Mouse (Mus musculus): Measurements from ENCODE around the gene Tecpr1.
A peak's percentile ranks its signal among the peaks of the same experiment; 100 is the strongest.

The Tecpr1 gene

DNA sequence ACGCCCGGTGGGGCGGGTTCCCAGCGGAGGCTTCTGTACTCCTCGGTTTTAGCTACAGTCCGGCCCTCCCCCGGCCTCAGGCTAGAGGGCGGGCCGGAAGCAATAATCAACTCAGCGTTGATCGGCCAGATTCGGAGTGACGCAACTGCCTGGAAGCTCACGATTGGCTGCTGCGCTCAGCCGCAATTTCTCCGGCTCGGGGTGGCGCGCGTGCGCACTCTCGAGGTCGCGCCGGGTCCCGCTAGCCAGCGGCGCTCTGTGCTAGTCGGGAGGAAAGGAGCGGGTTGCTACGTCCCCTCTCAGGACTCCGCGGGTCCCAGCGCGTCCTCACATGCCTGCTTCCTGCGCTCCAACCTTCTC lies at the start of gene Tecpr1:
TSS of gene Tecpr1 (minus strand) at position 113 of the 360 bp plus-strand sequence.
- peak; percentile 89 to 95 for DNase-seq (ENCODE audit: low spot score in 2 of 2)

DNA sequence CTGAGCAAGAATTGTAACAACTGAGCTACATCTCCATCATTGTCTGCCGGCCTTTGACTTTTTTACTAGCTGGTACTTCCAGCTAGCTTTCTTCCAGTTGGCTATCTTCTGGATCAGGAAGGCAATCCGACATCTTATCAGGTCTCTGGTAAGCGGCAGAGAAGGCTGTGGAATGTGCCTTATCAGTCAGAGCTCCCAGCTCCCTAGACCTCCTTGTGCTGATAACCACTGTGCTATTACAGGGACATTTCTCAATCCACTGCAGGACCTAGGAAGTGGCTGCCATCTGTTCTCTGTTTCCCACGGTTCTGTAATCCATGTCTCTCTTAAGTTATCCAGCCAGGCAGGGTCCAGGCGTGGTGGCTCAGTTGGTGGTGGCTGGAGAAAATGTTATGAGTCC lies 48.4 kb upstream of the Tecpr1 start:
- no peak for DNase-seq (ENCODE audit: low spot score in 2 of 2)

- DNase-seq (ENCODE audit: low spot score in 2 of 2), result no peak
Measured at GRCm38 (mm10) chr5:144271118-144271517, 47.7 kb upstream of the Tecpr1 start.

DNA sequence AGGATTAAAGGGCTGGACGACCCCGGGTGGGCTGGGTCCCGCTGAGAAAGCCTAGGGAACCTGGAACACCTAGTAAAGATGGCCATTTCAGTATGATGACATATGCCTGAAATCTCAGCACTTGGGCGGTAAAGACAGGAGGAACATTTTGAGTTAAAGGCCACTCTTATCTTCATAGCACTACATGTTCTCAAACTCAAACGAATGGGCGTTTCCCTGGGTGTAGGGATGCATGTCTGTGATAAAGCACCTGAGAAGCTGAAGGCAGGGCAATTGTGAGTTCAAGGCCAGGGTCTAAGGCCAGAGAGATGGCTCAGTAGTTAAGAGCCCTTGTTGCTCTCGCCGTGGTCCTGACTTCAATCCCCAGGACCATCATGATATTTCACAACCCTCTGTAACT lies 47.0 kb upstream of the Tecpr1 start:
- DNase-seq (ENCODE audit: low spot score in 2 of 2), result no peak

- no peak for DNase-seq (ENCODE audit: low spot score in 2 of 2)
Measured at GRCm38 (mm10) chr5:144269926-144270325, 46.5 kb upstream of the Tecpr1 start.

DNA sequence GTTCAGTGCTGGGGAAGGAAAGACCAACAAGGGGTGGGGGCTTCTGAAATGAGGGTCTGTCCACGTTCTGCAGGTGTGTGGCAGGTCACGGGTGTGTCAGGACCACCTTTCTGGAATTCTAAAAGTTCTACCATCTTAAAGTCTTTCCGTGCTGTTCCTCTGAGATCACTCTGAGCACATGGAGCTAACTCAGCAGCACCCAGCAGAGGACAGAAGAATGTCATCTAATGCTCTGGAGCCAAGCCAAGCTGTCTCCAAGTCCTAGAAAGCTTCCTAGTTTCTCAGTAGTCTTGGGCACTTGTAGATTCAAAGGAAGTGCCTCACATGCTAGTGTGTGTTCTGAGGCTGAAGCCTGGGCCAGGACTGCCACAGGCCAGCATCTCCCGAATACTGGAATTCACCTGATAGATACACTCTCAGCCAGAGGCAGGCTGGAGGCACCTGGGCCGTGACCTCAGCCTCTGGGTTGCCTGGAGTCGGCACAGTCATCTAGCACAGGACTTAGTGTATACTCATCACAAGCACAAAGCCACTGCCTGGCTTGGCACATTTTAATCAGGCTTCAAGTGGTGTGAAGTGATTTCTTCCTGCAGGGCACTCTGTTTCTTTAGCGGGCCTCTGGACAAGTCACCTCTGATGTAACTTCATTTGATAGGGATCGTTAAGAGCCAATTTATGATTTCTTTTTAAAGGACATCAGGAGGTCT lies 44.3 kb upstream of the Tecpr1 start:
- DNase-seq (ENCODE audit: low spot score in 2 of 2), result no peak

- no peak for DNase-seq (ENCODE audit: low spot score in 2 of 2)
Measured at GRCm38 (mm10) chr5:144263496-144263895, 40.1 kb upstream of the Tecpr1 start.

DNA sequence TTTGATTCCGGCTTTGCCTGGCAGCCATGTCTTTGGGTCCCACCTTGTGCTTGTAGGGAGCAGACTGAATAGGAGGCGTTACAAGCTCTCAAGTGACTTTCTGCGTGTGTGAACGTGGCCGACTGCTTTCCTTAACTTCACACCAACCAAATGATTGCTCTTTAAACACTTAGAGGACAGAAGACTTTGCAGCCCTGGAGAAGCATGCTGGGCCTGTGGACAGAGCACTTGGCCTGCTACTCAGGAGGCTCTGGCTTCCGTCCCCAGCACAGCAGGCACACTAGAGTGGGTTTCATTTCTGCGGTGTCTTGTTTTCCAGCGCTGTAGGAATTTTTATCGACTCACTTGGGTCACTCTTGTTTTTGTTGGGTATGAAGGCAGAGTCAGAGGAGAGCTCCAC lies 39.7 kb upstream of the Tecpr1 start:
- no peak for DNase-seq (ENCODE audit: low spot score in 2 of 2)

- DNase-seq (ENCODE audit: low spot score in 2 of 2), result no peak
Measured at GRCm38 (mm10) chr5:144261829-144262228, 38.4 kb upstream of the Tecpr1 start.

- no peak for DNase-seq (ENCODE audit: low spot score in 2 of 2)
Measured at GRCm38 (mm10) chr5:144261309-144261708, 37.9 kb upstream of the Tecpr1 start.

GRCm38 (mm10) chr5:144260464-144260863 lies 37.0 kb upstream of the Tecpr1 start:
- DNase-seq (ENCODE audit: low spot score in 2 of 2), result no peak

DNA sequence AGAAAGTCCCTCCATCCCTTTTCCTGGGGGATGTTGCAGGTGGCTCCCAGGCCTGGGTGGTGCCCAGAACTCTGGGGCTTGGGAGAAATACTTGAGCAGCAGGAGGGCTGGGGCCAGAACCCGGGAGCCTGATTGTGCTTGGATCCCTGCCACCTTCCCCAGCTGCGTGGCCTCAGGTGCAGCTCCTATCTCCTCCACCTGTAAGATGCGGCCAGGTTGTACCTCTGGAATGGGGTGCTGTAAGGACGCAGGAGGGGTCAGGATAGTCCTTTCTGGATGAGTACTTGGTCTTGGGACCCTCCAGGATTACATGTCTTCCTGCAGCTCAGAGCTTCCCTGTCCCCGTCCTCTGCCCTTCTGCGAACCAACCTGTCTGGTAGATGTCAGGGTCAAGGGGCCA lies 35.8 kb upstream of the Tecpr1 start:
- no peak for DNase-seq (ENCODE audit: low spot score in 2 of 2)

GRCm38 (mm10) chr5:144258687-144259086 lies 35.3 kb upstream of the Tecpr1 start:
- no peak for DNase-seq (ENCODE audit: low spot score in 2 of 2)

DNA sequence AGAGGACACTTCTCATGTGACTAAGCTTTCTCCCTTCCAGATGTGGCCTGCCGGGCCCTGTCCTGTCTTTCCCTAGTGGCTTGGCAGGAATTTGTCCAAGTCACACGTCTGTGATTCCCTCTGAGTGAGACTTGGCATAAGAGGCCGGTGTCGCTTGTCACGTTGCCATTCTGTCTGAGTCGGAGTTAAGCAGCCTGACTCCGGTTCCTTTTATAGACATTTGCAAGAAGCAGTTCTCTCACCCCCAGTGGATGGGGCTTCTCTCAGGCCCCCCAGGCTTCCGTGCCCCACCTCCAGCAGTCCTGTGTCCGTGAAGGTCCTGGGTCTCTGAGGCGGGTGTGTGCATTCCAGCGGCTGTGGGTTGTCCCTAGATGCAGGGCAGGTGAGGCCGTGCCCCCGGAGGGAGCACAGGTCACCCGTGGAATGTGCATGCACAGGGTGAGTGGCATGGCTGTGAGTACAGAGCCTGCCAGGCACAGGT lies 34.8 kb upstream of the Tecpr1 start:
- no peak for DNase-seq (ENCODE audit: low spot score in 2 of 2)

- DNase-seq (ENCODE audit: low spot score in 2 of 2), result no peak
Measured at GRCm38 (mm10) chr5:144257451-144258110, 34.2 kb upstream of the Tecpr1 start.

GRCm38 (mm10) chr5:144256888-144257287 lies 33.5 kb upstream of the Tecpr1 start:
- no peak for DNase-seq (ENCODE audit: low spot score in 2 of 2)

- no peak for DNase-seq (ENCODE audit: low spot score in 2 of 2)
Measured at GRCm38 (mm10) chr5:144256541-144256870, 33.1 kb upstream of the Tecpr1 start.

GRCm38 (mm10) chr5:144255632-144256540 lies 32.5 kb upstream of the Tecpr1 start:
- peak; percentile 44 to 77 for DNase-seq (ENCODE audit: low spot score in 2 of 2)

DNA sequence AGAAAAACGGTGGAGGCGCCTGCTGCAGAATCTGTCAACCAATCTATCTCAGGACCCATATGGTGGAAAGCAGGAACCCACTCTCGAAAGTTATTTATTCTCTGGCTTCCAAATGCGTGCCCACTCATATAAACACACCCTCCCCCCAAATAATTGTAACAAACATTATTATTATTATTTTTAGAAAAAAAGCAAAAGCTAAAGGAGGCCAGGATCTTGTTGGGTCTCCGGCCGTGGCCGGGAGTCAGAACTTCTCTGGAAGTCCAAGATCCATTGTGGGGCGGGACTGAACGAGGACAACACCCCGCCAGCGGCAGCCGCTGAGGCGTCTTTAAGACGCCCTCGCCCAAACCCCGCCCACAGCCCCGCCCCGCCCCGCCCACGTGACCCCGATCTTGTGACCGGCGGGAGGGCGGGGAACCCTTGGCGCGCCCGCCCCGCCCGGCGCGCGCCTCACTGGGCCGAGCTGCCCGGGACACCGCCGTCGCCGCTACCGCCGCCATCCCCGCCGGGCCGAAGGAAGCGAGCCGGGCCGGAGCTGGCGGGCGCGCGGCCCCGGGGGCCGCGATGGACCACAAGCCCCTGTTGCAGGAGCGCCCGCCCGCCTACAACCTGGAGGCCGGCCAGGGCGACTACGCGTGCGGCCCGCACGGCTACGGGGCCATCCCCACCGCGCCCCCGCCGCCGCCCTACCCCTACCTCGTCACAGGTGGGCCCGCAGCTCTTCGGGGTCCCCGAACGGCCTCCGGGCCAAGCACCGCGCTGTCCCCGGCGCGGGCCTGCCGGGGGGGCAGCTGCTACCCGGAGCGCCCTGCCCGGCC lies 31.6 kb upstream of the Tecpr1 start:
- peak; percentile 85 to 91 for DNase-seq (ENCODE audit: low spot score in 2 of 2)

DNA sequence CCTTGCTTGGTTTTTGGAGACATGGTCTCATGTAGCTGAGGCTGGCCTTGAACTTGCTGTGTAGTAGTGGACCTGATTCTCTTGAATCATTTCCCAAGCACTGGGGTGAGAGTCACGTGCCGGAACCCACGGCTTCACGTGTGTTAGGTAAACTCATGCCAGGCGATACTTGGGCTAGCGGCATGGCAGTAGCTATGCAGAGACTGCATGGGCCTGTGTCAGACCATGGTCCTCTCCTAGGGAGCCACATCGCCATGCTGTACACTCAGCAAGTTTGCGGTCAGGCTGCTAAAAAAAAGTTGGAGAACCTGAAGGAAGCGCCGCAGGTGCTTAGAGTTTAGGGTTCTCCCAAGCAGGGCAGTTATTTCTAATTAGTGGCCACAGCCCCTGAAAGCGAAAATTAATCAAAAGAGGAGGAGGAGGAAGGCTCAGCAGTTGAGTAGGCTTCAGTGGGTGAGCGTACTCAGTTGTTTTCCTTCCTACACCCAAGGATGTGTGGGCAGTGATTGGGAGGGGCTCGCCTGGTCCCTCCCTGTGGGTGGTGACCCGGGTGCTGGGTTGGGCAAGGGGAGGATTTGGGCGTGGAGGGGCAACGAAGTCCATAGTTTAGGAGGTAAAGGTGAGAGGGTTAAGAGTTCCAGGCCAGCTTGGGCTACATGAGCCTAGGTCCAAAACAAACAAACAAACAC lies 30.9 kb upstream of the Tecpr1 start:
- DNase-seq (ENCODE audit: low spot score in 2 of 2), result peak in 1 of 2 experiments; percentile 61

DNA sequence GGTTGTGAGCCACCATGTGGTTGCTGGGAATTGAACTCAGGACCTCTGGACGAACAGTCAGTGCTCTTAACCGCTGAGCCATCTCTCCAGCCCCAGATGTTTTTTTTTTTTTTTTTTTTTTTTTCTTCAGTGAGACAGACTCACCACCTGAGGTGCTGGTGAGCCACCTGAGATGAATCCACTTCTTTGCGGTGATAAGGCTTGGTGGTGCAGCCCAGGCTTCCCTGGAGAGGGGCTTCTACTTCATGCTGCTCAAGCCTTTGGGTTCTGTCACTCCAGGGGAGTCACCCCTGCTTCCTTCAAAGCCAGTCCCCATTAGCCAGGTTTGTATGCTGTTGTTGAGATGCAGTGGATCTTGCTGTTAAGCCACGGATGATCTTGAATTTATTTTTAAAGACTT lies 29.8 kb upstream of the Tecpr1 start:
- DNase-seq (ENCODE audit: low spot score in 2 of 2), result no peak

All from spleen, postnatal 4 days (tissue).